Mouse (Mus musculus) heart, embryonic 15.5 days (tissue): Measurements from ENCODE around the gene Neurl1a. TPM values are rescaled to one million over a fixed set of nuclear protein-coding genes. Genes with fewer than 3 reads are reported as not detected.

Experiments
- ATAC-seq: fragments of 200-750 bp; cut with Nextera tagmentation; replicated peaks from 2 replicates; pipeline ENCODE4 v1.8.0; 2017; ENCODE audit warnings: low read depth, moderate TSS enrichment; ENCODE audit not compliant: insufficient number of reproducible peaks, insufficient read depth, low FRiP score
- H3K27ac ChIP-seq: fragments of 300-500 bp; sonication (generic); 2 replicates; pipeline ENCODE4 v1.5.1; 2015; ENCODE audit warnings: mild to moderate bottlenecking, inconsistent platforms
- H3K27me3 ChIP-seq: fragments of 300-500 bp; sonication (generic); 2 replicates; pipeline ENCODE4 v1.6.1; 2015; ENCODE audit warnings: inconsistent platforms
- H3K36me3 ChIP-seq: fragments of 300-500 bp; sonication (generic); 2 replicates; pipeline ENCODE4 v1.6.1; 2015; ENCODE audit warnings: mild to moderate bottlenecking, inconsistent platforms
- H3K4me1 ChIP-seq: fragments of 300-500 bp; sonication (generic); replicated peaks from 2 replicates; pipeline ENCODE4 v1.6.1; 2015; ENCODE audit warnings: inconsistent platforms
- H3K4me2 ChIP-seq: fragments of 300-500 bp; sonication (generic); 2 replicates; pipeline ENCODE4 v1.6.1; 2015; ENCODE audit warnings: inconsistent platforms, mild to moderate bottlenecking, moderate library complexity
- H3K4me3 ChIP-seq: fragments of 300-500 bp; sonication (generic); 2 replicates; pipeline ENCODE4 v1.5.1; 2015; ENCODE audit warnings: mild to moderate bottlenecking, inconsistent platforms
- H3K9ac ChIP-seq: fragments of 300-500 bp; sonication (generic); 2 replicates; pipeline ENCODE4 v1.6.1; 2015; ENCODE audit warnings: mild to moderate bottlenecking, inconsistent platforms
- H3K9me3 ChIP-seq: fragments of 300-500 bp; sonication (generic); replicated peaks from 2 replicates; pipeline ENCODE4 v1.6.1; 2016; ENCODE audit warnings: inconsistent platforms
- WGBS: fragments of 180-500 bp; shearing (Covaris S2); methylation state at CpG from one replicate; pipeline ENCODE4 v1.1.7; 2015; ENCODE audit warnings: mixed read lengths; 5-methylcytosine and 5-hydroxymethylcytosine counted together
- polyA plus RNA-seq: library from polyadenylated mRNA; unstranded; fragments of >200 nt; fragmentation: Nextera tagmentation; extraction: Ambion mirVana; gene quantifications from 2 replicates; pipeline ENCODE4 v1.2.1, GENCODE M21; 2015

The Neurl1a gene
- polyA plus RNA-seq, 1 experiment from 2014 or later = 1.2 TPM

GRCm38 (mm10) chr19:47192158-47192557 is 13.5 kb downstream of the Neurl1a start:
- H3K4me1 ChIP-seq = no peaks in the 10 kb centered on the region
- H3K4me3 ChIP-seq = no peak overlapping the region
- H3K9me3 ChIP-seq = no peaks in the 10 kb centered on the region
- no peak overlapping the region for H3K9ac ChIP-seq
- WGBS = 88% methylated on average over 5 of the region's 5 CpGs
- no peaks in the 10 kb centered on the region for H3K36me3 ChIP-seq
- no peak for ATAC-seq
- no peaks in the 10 kb centered on the region for H3K27me3 ChIP-seq
- H3K4me2 ChIP-seq = no peak overlapping the region
- H3K27ac ChIP-seq = no peak overlapping the region

DNA sequence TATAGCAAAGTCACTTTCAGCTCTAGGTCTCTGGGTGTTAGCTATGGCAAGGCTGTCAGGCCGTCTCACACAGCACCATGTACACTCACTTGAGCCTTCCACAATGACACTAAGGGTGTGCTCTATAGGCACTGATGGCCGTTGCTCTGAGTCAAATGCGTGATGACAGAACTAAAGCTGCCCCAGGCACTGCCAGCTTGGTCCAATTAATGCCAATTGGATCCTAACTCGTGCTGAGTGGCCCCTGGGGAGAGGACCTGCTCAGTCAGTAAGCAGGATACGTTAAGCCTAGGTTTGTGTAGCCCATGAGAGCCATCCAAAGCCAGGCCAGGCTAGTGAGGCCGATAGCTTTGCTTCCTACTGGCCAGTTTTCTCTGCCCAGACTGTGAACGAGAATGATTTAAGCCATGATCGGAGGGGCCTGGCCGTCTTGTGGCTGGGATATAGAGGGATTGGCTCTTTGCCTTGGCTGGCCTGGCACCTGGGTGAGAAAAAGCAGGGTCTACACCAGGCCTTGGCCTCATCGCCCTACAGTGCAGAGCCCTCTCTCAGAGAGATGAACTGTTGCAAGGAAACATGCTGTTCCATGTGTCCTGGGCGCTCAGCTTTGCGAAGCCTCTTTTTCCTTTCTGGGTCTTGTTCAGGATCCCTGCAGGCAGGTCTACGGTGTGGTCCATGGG is 20.2 kb downstream of the Neurl1a start:
- 75% methylated on average over 13 of the region's 13 CpGs for WGBS
- Histone ChIP-seq H3K4me3 (no peak overlapping the region), H3K9me3 (no peaks in the 10 kb centered on the region), H3K27me3 (no peaks in the 10 kb centered on the region), H3K36me3 (no peaks in the 10 kb centered on the region), H3K4me2 (no peak overlapping the region), H3K27ac (no peak overlapping the region), H3K4me1 (no peaks in the 10 kb centered on the region), H3K9ac (no peak overlapping the region)
- ATAC-seq = no peak

DNA sequence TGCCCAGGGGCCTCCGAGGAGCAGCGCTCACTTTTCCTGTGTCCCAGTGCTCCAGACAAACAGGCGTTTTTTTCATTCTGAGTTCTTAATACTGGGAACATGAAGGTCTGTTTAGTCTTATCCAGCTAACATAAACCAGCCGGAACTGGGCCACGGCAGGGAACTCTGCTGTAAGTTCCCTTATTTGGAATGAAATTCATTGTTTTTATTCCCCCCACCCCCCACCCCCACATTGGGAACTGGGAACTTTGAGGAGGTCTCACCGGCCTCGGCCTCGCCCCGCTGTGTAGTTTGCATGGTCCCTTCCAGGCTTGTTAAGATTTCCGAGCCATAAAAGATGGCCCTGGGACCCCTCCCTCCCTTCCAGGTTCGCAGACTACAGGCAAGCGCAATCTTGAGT is 23.4 kb downstream of the Neurl1a start:
- no peaks in the 10 kb centered on the region for H3K9me3 ChIP-seq

DNA sequence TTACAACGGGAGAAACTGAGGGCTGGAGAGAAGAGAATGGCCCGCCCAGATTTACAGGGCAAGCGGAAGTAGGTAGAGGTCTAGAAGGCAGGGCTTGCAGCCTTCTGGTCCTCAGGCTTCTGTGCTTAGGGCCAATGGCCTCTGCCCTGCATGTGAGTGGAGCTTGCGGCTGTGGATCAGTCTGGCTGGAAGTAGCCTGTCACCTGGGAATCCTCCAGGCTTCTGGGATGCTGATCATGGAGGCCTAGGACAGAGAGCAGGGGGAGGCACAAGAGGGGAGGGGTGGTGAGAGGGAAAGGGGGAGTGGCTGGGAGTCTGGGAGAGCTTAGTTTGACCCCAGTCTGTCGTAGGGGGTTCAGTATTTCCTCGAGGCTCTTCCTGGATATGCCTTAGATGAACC is 23.8 kb downstream of the Neurl1a start:
- no peak for ATAC-seq
- Histone ChIP-seq H3K4me2 (no peak overlapping the region), H3K27me3 (no peaks in the 10 kb centered on the region), H3K9me3 (no peaks in the 10 kb centered on the region), H3K36me3 (no peaks in the 10 kb centered on the region), H3K27ac (no peak overlapping the region), H3K4me3 (no peak overlapping the region), H3K4me1 (no peaks in the 10 kb centered on the region), H3K9ac (no peak overlapping the region)
- WGBS = 60% methylated on average over 6 of the region's 6 CpGs

More for the DNA sequence above, 23.4 kb downstream of the Neurl1a start:
- Histone ChIP-seq H3K4me3 (no peak overlapping the region), H3K27ac (no peak overlapping the region), H3K27me3 (no peaks in the 10 kb centered on the region), H3K36me3 (no peaks in the 10 kb centered on the region), H3K9ac (no peak overlapping the region), H3K4me2 (no peak overlapping the region), H3K4me1 (no peaks in the 10 kb centered on the region)
- no peak for ATAC-seq
- 57% methylated on average over 12 of the region's 12 CpGs for WGBS

DNA sequence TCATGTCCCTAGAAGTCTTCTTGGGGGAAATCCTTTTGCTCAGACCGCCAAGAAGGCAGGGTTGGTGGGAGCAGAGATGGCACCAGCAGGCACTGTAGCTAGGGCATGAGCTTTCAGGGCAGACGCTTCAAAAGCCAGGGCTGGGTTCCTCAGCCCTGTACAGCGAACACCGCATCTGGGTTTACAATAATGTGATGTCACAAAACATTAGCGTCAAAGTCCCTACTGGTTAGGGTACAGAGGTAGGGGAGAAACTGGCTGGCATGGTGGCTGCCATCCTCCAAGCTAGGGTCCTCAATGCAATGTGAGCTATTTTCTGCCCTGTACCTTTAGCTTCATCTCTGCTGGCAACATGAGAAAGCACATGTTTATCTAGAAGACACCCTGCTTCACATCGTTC is 24.4 kb downstream of the Neurl1a start:
- no peak overlapping the region for H3K4me2 ChIP-seq
- no peak overlapping the region for H3K27ac ChIP-seq
- ATAC-seq = no peak
- no peak overlapping the region for H3K9ac ChIP-seq
- H3K27me3 ChIP-seq = no peaks in the 10 kb centered on the region
- H3K4me1 ChIP-seq = no peaks in the 10 kb centered on the region
- H3K9me3 ChIP-seq = no peaks in the 10 kb centered on the region
- 88% methylated on average over 6 of the region's 6 CpGs for WGBS
- no peak overlapping the region for H3K4me3 ChIP-seq
- H3K36me3 ChIP-seq = no peaks in the 10 kb centered on the region

DNA sequence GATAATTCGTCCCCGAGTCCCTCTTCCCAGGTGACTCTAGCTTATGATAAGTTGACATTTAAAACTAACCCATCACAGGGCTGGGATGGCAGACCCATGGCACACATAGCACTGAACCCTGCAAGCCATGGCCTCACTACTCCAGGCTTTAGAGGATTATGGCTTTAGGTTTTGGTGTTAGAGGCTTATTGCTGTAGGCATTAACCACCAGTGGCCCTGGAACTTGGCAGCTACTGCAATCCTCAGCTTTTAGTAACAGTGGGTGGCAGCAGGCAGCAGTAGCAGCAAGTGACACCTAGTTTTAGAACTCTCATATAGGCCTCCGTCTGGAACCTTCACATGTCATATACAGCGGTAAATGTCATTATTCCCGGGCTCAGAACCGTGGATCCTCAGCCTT is 26.0 kb downstream of the Neurl1a start:
- H3K27ac ChIP-seq = no peak overlapping the region
- H3K9ac ChIP-seq = no peak overlapping the region
- no peak for ATAC-seq
- H3K9me3 ChIP-seq = no peaks in the 10 kb centered on the region
- no peaks in the 10 kb centered on the region for H3K4me1 ChIP-seq
- H3K4me3 ChIP-seq = no peak overlapping the region
- H3K27me3 ChIP-seq = no peaks in the 10 kb centered on the region
- H3K4me2 ChIP-seq = no peak overlapping the region
- no peaks in the 10 kb centered on the region for H3K36me3 ChIP-seq
- WGBS = 77% methylated on average over 6 of the region's 6 CpGs

- 80% methylated on average over 1 of the region's 1 CpGs for WGBS
- Histone ChIP-seq H3K9ac (no peak overlapping the region), H3K9me3 (no peaks in the 10 kb centered on the region), H3K27ac (no peak overlapping the region), H3K4me3 (no peak overlapping the region), H3K4me2 (no peak overlapping the region), H3K4me1 (no peaks in the 10 kb centered on the region), H3K27me3 (no peaks in the 10 kb centered on the region), H3K36me3 (no peaks in the 10 kb centered on the region)
- ATAC-seq = no peak
Measured at GRCm38 (mm10) chr19:47206126-47206525, 27.5 kb downstream of the Neurl1a start.

- Histone ChIP-seq H3K36me3 (no peaks in the 10 kb centered on the region), H3K4me2 (no peak overlapping the region), H3K4me3 (no peak overlapping the region), H3K27ac (no peak overlapping the region), H3K4me1 (no peaks in the 10 kb centered on the region), H3K27me3 (no peaks in the 10 kb centered on the region), H3K9ac (no peak overlapping the region), H3K9me3 (no peaks in the 10 kb centered on the region)
- WGBS = 83% methylated on average over 4 of the region's 4 CpGs
- no peak for ATAC-seq
Measured at GRCm38 (mm10) chr19:47210432-47210831, 31.8 kb downstream of the Neurl1a start.

GRCm38 (mm10) chr19:47211609-47212312 is 33.1 kb downstream of the Neurl1a start:
- no peak overlapping the region for H3K4me3 ChIP-seq
- H3K4me2 ChIP-seq = no peak overlapping the region
- no peak for ATAC-seq
- H3K36me3 ChIP-seq = no peaks in the 10 kb centered on the region
- no peaks in the 10 kb centered on the region for H3K4me1 ChIP-seq
- no peak overlapping the region for H3K9ac ChIP-seq
- no peaks in the 10 kb centered on the region for H3K9me3 ChIP-seq
- no peak overlapping the region for H3K27ac ChIP-seq
- no peaks in the 10 kb centered on the region for H3K27me3 ChIP-seq
- WGBS = 74% methylated on average over 10 of the region's 10 CpGs

GRCm38 (mm10) chr19:47212401-47212800 is 33.8 kb downstream of the Neurl1a start:
- Histone ChIP-seq H3K4me3 (no peak overlapping the region), H3K4me2 (no peak overlapping the region), H3K9ac (no peak overlapping the region), H3K9me3 (no peaks in the 10 kb centered on the region), H3K4me1 (no peaks in the 10 kb centered on the region), H3K27ac (no peak overlapping the region), H3K36me3 (no peaks in the 10 kb centered on the region), H3K27me3 (no peaks in the 10 kb centered on the region)
- no peak for ATAC-seq
- WGBS = 81% methylated on average over 7 of the region's 7 CpGs

GRCm38 (mm10) chr19:47213470-47213869 is 34.9 kb downstream of the Neurl1a start:
- Histone ChIP-seq H3K27me3 (no peaks in the 10 kb centered on the region), H3K4me1 (no peaks in the 10 kb centered on the region), H3K4me2 (no peak overlapping the region), H3K27ac (no peak overlapping the region), H3K9me3 (no peaks in the 10 kb centered on the region), H3K9ac (no peak overlapping the region), H3K36me3 (no peaks in the 10 kb centered on the region), H3K4me3 (no peak overlapping the region)
- 33% methylated on average over 1 of the region's 1 CpGs for WGBS
- no peak for ATAC-seq

GRCm38 (mm10) chr19:47216766-47217165 is 38.1 kb downstream of the Neurl1a start:
- no peaks in the 10 kb centered on the region for H3K4me1 ChIP-seq
- H3K36me3 ChIP-seq = no peaks in the 10 kb centered on the region
- WGBS = 81% methylated on average over 5 of the region's 5 CpGs
- H3K27ac ChIP-seq = no peak overlapping the region
- no peak for ATAC-seq
- H3K9me3 ChIP-seq = no peaks in the 10 kb centered on the region
- no peak overlapping the region for H3K4me3 ChIP-seq
- H3K9ac ChIP-seq = no peak overlapping the region
- no peaks in the 10 kb centered on the region for H3K27me3 ChIP-seq
- H3K4me2 ChIP-seq = no peak overlapping the region
